Mouse (Mus musculus): ENCODE data around the gene Casp12. TPM values are rescaled to one million over a fixed set of nuclear protein-coding genes. Genes with fewer than 3 reads are reported as not detected.

Casp12 gene
- total RNA-seq, 2 experiments from 2014 or later: 3.9 to 4.4 TPM

Other genes starting within 250 kb of the Casp12 start
- 1 to 10 TPM; 1.5 to 1.6 TPM for gene Casp1, start 46.9 kb upstream of the Casp12 start, total RNA-seq (2021)
- 1 to 10 TPM; 3.0 TPM for gene Casp4, start 36.6 kb upstream of the Casp12 start, total RNA-seq (2021)

All from heart, adult 18-20 months (tissue).